Mouse (Mus musculus): ENCODE measurements around the gene Lgr6. TPM values are rescaled to one million over a fixed set of nuclear protein-coding genes. Genes with fewer than 3 reads are reported as not detected.

The Lgr6 gene
- polyA plus RNA-seq, 1 experiment = not detected

GRCm38 (mm10) chr1:135142452-135142851 is 37.4 kb upstream of the Lgr6 start:
- Histone ChIP-seq H3K4me3 (ENCODE audit: insufficient read depth, low read length) (no peak overlapping the region), H3K4me1 (ENCODE audit: control insufficient read depth, insufficient read depth, low read length) (no peaks in the 10 kb centered on the region), H3K27ac (ENCODE audit: insufficient read depth, low read depth, low read length) (no peak overlapping the region)
- TF ChIP-seq POLR2A (IDR thresholded peaks at IDR 0.05; ENCODE audit: borderline replicate concordance, low read depth, low read length) (no peak), CTCF (IDR thresholded peaks at IDR 0.05; ENCODE audit: low read depth, low read length) (no peak)

GRCm38 (mm10) chr1:135139906-135140305 is 34.8 kb upstream of the Lgr6 start:
- Histone ChIP-seq H3K4me3 (ENCODE audit: insufficient read depth, low read length) (no peak overlapping the region), H3K4me1 (ENCODE audit: control insufficient read depth, insufficient read depth, low read length) (peaks cover 6% of the 10 kb centered on the region), H3K27ac (ENCODE audit: insufficient read depth, low read depth, low read length) (no peak overlapping the region)
- no peak for TF ChIP-seq POLR2A (IDR thresholded peaks at IDR 0.05; ENCODE audit: borderline replicate concordance, low read depth, low read length)
- no peak for TF ChIP-seq CTCF (IDR thresholded peaks at IDR 0.05; ENCODE audit: low read depth, low read length)

- Histone ChIP-seq H3K27ac (ENCODE audit: insufficient read depth, low read depth, low read length) (no peak overlapping the region), H3K4me3 (ENCODE audit: insufficient read depth, low read length) (no peak overlapping the region), H3K4me1 (ENCODE audit: control insufficient read depth, insufficient read depth, low read length) (peaks cover 31% of the 10 kb centered on the region)
- TF ChIP-seq CTCF (IDR thresholded peaks at IDR 0.05; ENCODE audit: low read depth, low read length) = peak; percentile 59; the same call in 1 of the 2 replicates
- TF ChIP-seq POLR2A (IDR thresholded peaks at IDR 0.05; ENCODE audit: borderline replicate concordance, low read depth, low read length) = no peak
Measured at GRCm38 (mm10) chr1:135136500-135136899, 31.4 kb upstream of the Lgr6 start.

- H3K27ac ChIP-seq (ENCODE audit: insufficient read depth, low read depth, low read length) = no peak overlapping the region
- H3K4me3 ChIP-seq (ENCODE audit: insufficient read depth, low read length) = no peak overlapping the region
- no peak for TF ChIP-seq POLR2A (IDR thresholded peaks at IDR 0.05; ENCODE audit: borderline replicate concordance, low read depth, low read length)
- no peak for TF ChIP-seq CTCF (IDR thresholded peaks at IDR 0.05; ENCODE audit: low read depth, low read length)
- H3K4me1 ChIP-seq (ENCODE audit: control insufficient read depth, insufficient read depth, low read length) = peaks cover 37% of the 10 kb centered on the region
Measured at GRCm38 (mm10) chr1:135135111-135135787, 30.2 kb upstream of the Lgr6 start.

GRCm38 (mm10) chr1:135133678-135134435 is 28.8 kb upstream of the Lgr6 start:
- Histone ChIP-seq H3K4me1 (ENCODE audit: control insufficient read depth, insufficient read depth, low read length) (peaks cover 50% of the 10 kb centered on the region), H3K4me3 (ENCODE audit: insufficient read depth, low read length) (peak overlapping the region; percentile 63), H3K27ac (ENCODE audit: insufficient read depth, low read depth, low read length) (peak overlapping the region; percentile 95)
- TF ChIP-seq CTCF (IDR thresholded peaks at IDR 0.05; ENCODE audit: low read depth, low read length) (no peak; the same call in 1 of the 2 replicates), POLR2A (IDR thresholded peaks at IDR 0.05; ENCODE audit: borderline replicate concordance, low read depth, low read length) (no peak)

- peak overlapping the region; percentile 95 for H3K27ac ChIP-seq (ENCODE audit: insufficient read depth, low read depth, low read length)
- peaks cover 54% of the 10 kb centered on the region for H3K4me1 ChIP-seq (ENCODE audit: control insufficient read depth, insufficient read depth, low read length)
- TF ChIP-seq CTCF (IDR thresholded peaks at IDR 0.05; ENCODE audit: low read depth, low read length) (no peak), POLR2A (IDR thresholded peaks at IDR 0.05; ENCODE audit: borderline replicate concordance, low read depth, low read length) (no peak)
- H3K4me3 ChIP-seq (ENCODE audit: insufficient read depth, low read length) = peak overlapping the region; percentile 63
Measured at GRCm38 (mm10) chr1:135132893-135133369, 27.9 kb upstream of the Lgr6 start.

- Histone ChIP-seq H3K4me3 (ENCODE audit: insufficient read depth, low read length) (peak within 1 kb of the TSS; percentile 63), H3K4me1 (ENCODE audit: control insufficient read depth, insufficient read depth, low read length) (peaks cover 54% of the 10 kb centered on the region), H3K27ac (ENCODE audit: insufficient read depth, low read depth, low read length) (peak within 1 kb of the TSS; percentile 95)
- TF ChIP-seq CTCF (IDR thresholded peaks at IDR 0.05; ENCODE audit: low read depth, low read length) (peak; percentile 69), POLR2A (IDR thresholded peaks at IDR 0.05; ENCODE audit: borderline replicate concordance, low read depth, low read length) (0 out of 2 replicates have a peak, but pooled peaks have one; percentile 33)
Measured at GRCm38 (mm10) chr1:135132473-135132872, 27.4 kb upstream of the Lgr6 start, which contains the start of gene Ptpn7. Gene Ptpn7, plus strand, starts transcription at chr1:135132700.

- Histone ChIP-seq H3K4me1 (ENCODE audit: control insufficient read depth, insufficient read depth, low read length) (peaks cover 56% of the 10 kb centered on the region), H3K4me3 (ENCODE audit: insufficient read depth, low read length) (peak overlapping the region; percentile 33), H3K27ac (ENCODE audit: insufficient read depth, low read depth, low read length) (peak overlapping the region; percentile 95)
- TF ChIP-seq POLR2A (IDR thresholded peaks at IDR 0.05; ENCODE audit: borderline replicate concordance, low read depth, low read length) (no peak), CTCF (IDR thresholded peaks at IDR 0.05; ENCODE audit: low read depth, low read length) (no peak)
Measured at GRCm38 (mm10) chr1:135131560-135131959, 26.5 kb upstream of the Lgr6 start.

- Histone ChIP-seq H3K4me3 (ENCODE audit: insufficient read depth, low read length) (peak overlapping the region; percentile 43), H3K4me1 (ENCODE audit: control insufficient read depth, insufficient read depth, low read length) (peaks cover 56% of the 10 kb centered on the region), H3K27ac (ENCODE audit: insufficient read depth, low read depth, low read length) (peak overlapping the region; percentile 95)
- TF ChIP-seq POLR2A (IDR thresholded peaks at IDR 0.05; ENCODE audit: borderline replicate concordance, low read depth, low read length) (no peak; the same call in 1 of the 2 replicates), CTCF (IDR thresholded peaks at IDR 0.05; ENCODE audit: low read depth, low read length) (no peak)
Measured at GRCm38 (mm10) chr1:135131034-135131433, 26.0 kb upstream of the Lgr6 start.

All from bone marrow macrophage, adult 2 months (primary cell).